Mouse (Mus musculus): Measurements from ENCODE around the gene Car12. TPM values are rescaled to one million over a fixed set of nuclear protein-coding genes. Genes with fewer than 3 reads are reported as not detected.
A peak's percentile ranks its signal among the peaks of the same experiment; 100 is the strongest.

The Car12 gene
- total and polyA plus RNA-seq, 3 experiments = 16.4 to 38.0 (median 34.6) TPM

DNA sequence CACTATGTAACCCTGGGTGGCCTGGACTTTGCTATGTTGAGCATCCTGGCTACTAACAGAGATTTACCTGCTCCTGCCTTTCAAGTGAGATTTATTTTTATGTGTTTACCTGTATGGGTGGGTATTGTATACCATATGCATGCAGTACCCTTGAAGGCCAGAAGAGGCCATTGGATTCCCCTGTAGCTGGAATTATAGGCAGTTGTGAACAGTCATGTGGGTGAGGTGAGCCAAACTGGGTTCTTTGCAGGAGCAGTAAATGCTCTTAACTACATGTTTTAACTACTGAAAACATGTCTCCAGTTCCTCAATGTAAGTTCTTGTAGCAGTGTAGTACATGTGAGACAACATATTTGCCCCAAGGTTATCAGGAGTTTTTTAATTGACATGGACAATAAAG lies 8.1 kb upstream of the Car12 start:
- no peak overlapping the region for H3K27ac ChIP-seq (ENCODE audit: insufficient read depth, low read depth)
- no peaks in the 10 kb centered on the region for H3K79me2 ChIP-seq (replicated peaks; ENCODE audit: control insufficient read depth, extremely low read depth, insufficient read depth, poor library complexity, severe bottlenecking)
- no peak overlapping the region for H3K9ac ChIP-seq (ENCODE audit: insufficient read depth, low read depth)
- no peak overlapping the region for H3K4me3 ChIP-seq (replicated peaks in 1 of 3; ENCODE audit: low read depth in 2 of 3, low read length in 2 of 3, poor library complexity in 1 of 3)
- no peak overlapping the region for H3K4me2 ChIP-seq (ENCODE audit: insufficient read depth, low read depth, poor library complexity, severe bottlenecking)
- dilution Hi-C loops (cut with MboI; ENCODE audit: extremely low pct_ligation_motif_present, extremely low pct_unique_long_range_greater_than_20kb, low sequenced_read_pairs) = no loop called here
- H3K36me3 ChIP-seq (replicated peaks in 1 of 2; ENCODE audit: control insufficient read depth in 1 of 2, insufficient read depth in 1 of 2, low read length in 1 of 2) = no peaks in the 10 kb centered on the region
- H3K9me3 ChIP-seq (replicated peaks; ENCODE audit: low read length) = no peaks in the 10 kb centered on the region
- DNase-seq (ENCODE audit: extremely low read depth) = peak; percentile 35
- TF ChIP-seq IRF4 (IDR thresholded peaks at IDR 0.05; ENCODE audit: low read depth, low read length) = no peak
- no peak for TF ChIP-seq ZMIZ1 (IDR thresholded peaks at IDR 0.05; ENCODE audit: low read depth, low read length)
- no peak for TF ChIP-seq JUND (conservative IDR thresholded peaks at IDR 0.05; ENCODE audit: low read depth, low read length)
- no peak for TF ChIP-seq TCF12 (IDR thresholded peaks at IDR 0.05; ENCODE audit: low read depth, low read length)
- no peak for TF ChIP-seq POLR2A (IDR thresholded peaks at IDR 0.05; ENCODE audit: low read depth, low read length)
- no peak for TF ChIP-seq ELF1 (IDR thresholded peaks at IDR 0.05; ENCODE audit: low read depth, low read length)
- TF ChIP-seq CHD1 (IDR thresholded peaks at IDR 0.05; ENCODE audit: low read depth, low read length) = no peak
- TF ChIP-seq MAZ (IDR thresholded peaks at IDR 0.05; ENCODE audit: low read depth, low read length) = no peak
- TF ChIP-seq GABPA (IDR thresholded peaks at IDR 0.05; ENCODE audit: insufficient replicate concordance, low read depth, low read length) = no peak
- no peak for TF ChIP-seq USF2 (conservative IDR thresholded peaks at IDR 0.05; ENCODE audit: low read depth, low read length)
- TF ChIP-seq KAT2A (IDR thresholded peaks at IDR 0.05; ENCODE audit: insufficient replicate concordance, low read length) = no peak
- TF ChIP-seq UBTF (IDR thresholded peaks at IDR 0.05; ENCODE audit: low read depth, low read length) = no peak
- TF ChIP-seq MAFK (IDR thresholded peaks at IDR 0.05; ENCODE audit: insufficient replicate concordance, low read length) = no peak
- peak; percentile 32; the same call in 1 of the 2 replicates for TF ChIP-seq SMC3 (IDR thresholded peaks at IDR 0.05; ENCODE audit: low read depth, low read length)
- TF ChIP-seq ZKSCAN1 (IDR thresholded peaks at IDR 0.05; ENCODE audit: borderline replicate concordance, low read depth, low read length) = no peak
- TF ChIP-seq ZNF384 (IDR thresholded peaks at IDR 0.05; ENCODE audit: low read depth, low read length) = no peak
- no peak for TF ChIP-seq CHD2 (IDR thresholded peaks at IDR 0.05; ENCODE audit: low read length)
- no peak for TF ChIP-seq JUN (IDR thresholded peaks at IDR 0.05; ENCODE audit: insufficient read depth, low read depth, low read length)
- TF ChIP-seq RCOR1 (conservative IDR thresholded peaks at IDR 0.05; ENCODE audit: low read depth, low read length) = no peak
- TF ChIP-seq MAX (IDR thresholded peaks at IDR 0.05; ENCODE audit: low read length) = no peak
- TF ChIP-seq CTCF (conservative IDR thresholded peaks at IDR 0.05 in 1 of 2, IDR thresholded peaks at IDR 0.05 in 1 of 2; ENCODE audit: low read depth in 2 of 2, low read length in 2 of 2) = peak in 1 of 2 experiments; percentile 47; a peak in 2 of 4 replicates
- TF ChIP-seq SIN3A (IDR thresholded peaks at IDR 0.05; ENCODE audit: low read length) = 0 out of 2 replicates have a peak, but pooled peaks have one; percentile 33
- TF ChIP-seq ETS1 (conservative IDR thresholded peaks at IDR 0.05; ENCODE audit: low read depth, low read length) = no peak
- peak; percentile 11 for TF ChIP-seq RAD21 (IDR thresholded peaks at IDR 0.05; ENCODE audit: low read depth, low read length)
- no peak for TF ChIP-seq MXI1 (IDR thresholded peaks at IDR 0.05; ENCODE audit: low read depth, low read length)
- no peak for TF ChIP-seq NELFE (IDR thresholded peaks at IDR 0.05; ENCODE audit: low read depth, low read length)
- peaks cover 14% of the 10 kb centered on the region for H3K27me3 ChIP-seq (replicated peaks)
- in situ Hi-C loops (cut with MboI; ENCODE audit: low pct_ligation_motif_present, low pct_unique_long_range_greater_than_20kb, low sequenced_read_pairs) = loop anchor here (10.0 kb wide), 1 partner anchor 191 kb away; the partner anchor contains the start of gene Fbxl22
- peaks cover 0 to 3% of the 10 kb centered on the region in 2 experiments; a peak in 1 of 4 replicates for H3K4me1 ChIP-seq (ENCODE audit: control insufficient read depth in 1 of 2, insufficient read depth in 2 of 2)
